Mouse (Mus musculus) spleen, adult 2 months (tissue): ENCODE data around the gene Rpn1.

Experiments
- CTCF ChIP-seq: fragments of 200-500 bp; IDR thresholded peaks from 2 replicates; pipeline ENCODE4 v1.5.1; 2011; ENCODE audit warnings: mild to moderate bottlenecking, inconsistent platforms; ENCODE audit not compliant: insufficient read depth, insufficient read length, insufficient replicate concordance; ENCODE audit errors: extremely low read depth
- POLR2A ChIP-seq: fragments of 200-500 bp; IDR thresholded peaks from 2 replicates; pipeline ENCODE4 v1.6.1; 2011; ENCODE audit warnings: low read depth, low read length, inconsistent platforms

DNA sequence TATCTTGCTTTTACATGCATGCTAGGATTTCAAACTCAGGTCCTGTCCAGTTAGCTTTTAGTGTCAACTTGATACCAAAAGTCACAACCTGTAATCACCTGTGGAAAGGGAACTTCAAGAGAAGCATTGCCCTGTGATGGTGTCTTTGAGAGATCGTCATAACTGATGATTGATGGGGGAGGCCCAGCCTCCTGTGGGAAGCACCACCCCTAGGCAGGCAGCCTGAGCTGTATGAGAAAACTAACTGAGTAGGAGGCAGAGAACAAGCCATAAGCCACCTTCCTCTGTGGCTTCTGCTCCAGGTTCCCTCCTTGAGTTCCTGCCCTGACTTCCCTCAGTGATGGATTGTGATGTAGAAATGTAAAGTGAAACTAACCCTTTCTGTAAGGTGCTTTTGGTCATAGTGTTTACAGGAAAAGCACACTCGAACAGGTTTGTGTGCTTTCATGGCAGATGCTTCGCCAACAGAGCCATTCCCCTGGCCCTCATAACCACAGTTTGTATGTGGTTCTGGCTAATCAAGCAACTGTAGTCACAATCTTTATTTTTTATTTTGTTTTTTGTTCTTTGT is 20.1 kb upstream of the Rpn1 start:
- TF ChIP-seq POLR2A (no peak), CTCF (no peak)
